Comparison of ENCODE assay signal across 8 mouse cellular contexts in genomic region chr6:86694465-86694864, GRCm38 (mm10). TPM values are rescaled to one million over a fixed set of nuclear protein-coding genes. Genes with fewer than 3 reads are reported as not detected.
DNase-seq lines count a peak whose midpoint lies in the region; ATAC-seq and TF ChIP-seq lines count a peak whose summit lies in the region.

No protein-coding gene starts in this region.

- H3K4me2 ChIP-seq in intestine, embryonic 14.5 days (ENCODE audit: low read length): no peak overlapping the region
- H3K4me2 ChIP-seq in intestine, embryonic 16.5 days (ENCODE audit: low read depth, low read length): no peak overlapping the region
- H3K4me2 ChIP-seq in midbrain, postnatal 0 days (ENCODE audit: low read depth, low read length, poor library complexity, severe bottlenecking): no peak overlapping the region

- H3K27me3 ChIP-seq in intestine, embryonic 14.5 days (replicated peaks; ENCODE audit: control insufficient read depth, insufficient read depth, low read length): no peaks in the 10 kb centered on the region
- H3K27me3 ChIP-seq in intestine, embryonic 16.5 days (replicated peaks; ENCODE audit: control insufficient read depth, insufficient read depth, low read length): no peaks in the 10 kb centered on the region
- H3K27me3 ChIP-seq in midbrain, postnatal 0 days (ENCODE audit: insufficient read depth, low read length): no peaks in the 10 kb centered on the region

- H3K36me3 ChIP-seq in intestine, embryonic 14.5 days (ENCODE audit: control insufficient read depth, insufficient read depth, low read length): peaks cover 65% of the 10 kb centered on the region
- H3K36me3 ChIP-seq in intestine, embryonic 16.5 days (ENCODE audit: control insufficient read depth, insufficient read depth, low read length): peaks cover 8% of the 10 kb centered on the region
- H3K36me3 ChIP-seq in midbrain, postnatal 0 days (ENCODE audit: insufficient read depth, low read length): peaks cover 60% of the 10 kb centered on the region

- H3K4me1 ChIP-seq in intestine, embryonic 14.5 days (replicated peaks; ENCODE audit: control insufficient read depth, insufficient read depth, low read length): no peaks in the 10 kb centered on the region
- H3K4me1 ChIP-seq in intestine, embryonic 16.5 days (ENCODE audit: control insufficient read depth, insufficient read depth, low read length): no peaks in the 10 kb centered on the region
- no peaks in the 10 kb centered on the region for H3K4me1 ChIP-seq in midbrain, postnatal 0 days (ENCODE audit: insufficient read depth, low read length)

- peak; percentile 76 for TF ChIP-seq CTCF in midbrain, postnatal 0 days (IDR thresholded peaks at IDR 0.05)

- peak; percentile 79 for DNase-seq in intestine, embryonic 14.5 days (ENCODE audit: low spot score)
- peak; percentile 60 to 73 for DNase-seq in CD8-positive naive resting alpha-beta T cell, adult 2 months (ENCODE audit: low read depth in 2 of 2, low spot score in 2 of 2)
- peak; percentile 54 for DNase-seq in adrenal gland, adult 2 months
- peak; percentile 56 for DNase-seq in embryo, embryonic 11 days
- peak; percentile 68 to 72 for DNase-seq in kidney, postnatal 4 days
- peak; percentile 18 for DNase-seq in midbrain, postnatal 0 days (ENCODE audit: low spot score)
- peak; percentile 73 for DNase-seq in thymus, postnatal 14 days

- no peak overlapping the region for H3K27ac ChIP-seq in intestine, embryonic 14.5 days (ENCODE audit: low read depth)
- no peak overlapping the region for H3K27ac ChIP-seq in intestine, embryonic 16.5 days (ENCODE audit: low read length)
- H3K27ac ChIP-seq in midbrain, postnatal 0 days (ENCODE audit: low read depth, low read length): no peak overlapping the region

- H3K9me3 ChIP-seq in intestine, embryonic 14.5 days (ENCODE audit: control insufficient read depth, low read length): no peaks in the 10 kb centered on the region
- no peaks in the 10 kb centered on the region for H3K9me3 ChIP-seq in intestine, embryonic 16.5 days (ENCODE audit: control insufficient read depth, low read length)
- H3K9me3 ChIP-seq in midbrain, postnatal 0 days (ENCODE audit: low read length): no peaks in the 10 kb centered on the region

- H3K4me3 ChIP-seq in intestine, embryonic 14.5 days (ENCODE audit: low read depth, low read length): no peak overlapping the region
- no peak overlapping the region for H3K4me3 ChIP-seq in intestine, embryonic 16.5 days (ENCODE audit: low read length)
- H3K4me3 ChIP-seq in midbrain, postnatal 0 days (ENCODE audit: low read depth, low read length): no peak overlapping the region

- ATAC-seq in intestine, embryonic 14.5 days (replicated peaks; ENCODE audit: low FRiP score, low TSS enrichment, low read depth): no peak
- no peak for ATAC-seq in intestine, embryonic 16.5 days
- no peak for ATAC-seq in midbrain, postnatal 0 days (ENCODE audit: low FRiP score)

- H3K9ac ChIP-seq in intestine, embryonic 14.5 days (ENCODE audit: low read length): no peak overlapping the region
- no peak overlapping the region for H3K9ac ChIP-seq in intestine, embryonic 16.5 days (ENCODE audit: low read depth, low read length)
- H3K9ac ChIP-seq in midbrain, postnatal 0 days (replicated peaks; ENCODE audit: low read length, poor library complexity, severe bottlenecking): no peak overlapping the region

RNA-seq across cellular contexts. Expression of gene Snrnp27, which starts 10.1 kb away (rescaled TPM):
- polyA plus RNA-seq in intestine, embryonic 14.5 days (2014; fragmentation: Nextera tagmentation; extraction: Ambion mirVana): 105 and 110 TPM in 2 replicates
- 85.1 and 85.3 TPM in 2 replicates for polyA plus RNA-seq in intestine, embryonic 16.5 days (2015; fragmentation: Nextera tagmentation; extraction: Ambion mirVana)
- 10 to 100 TPM; 60.0 to 62.5 TPM for total RNA-seq in adrenal gland, adult 2 months (2021)
- polyA plus RNA-seq in adrenal gland, adult 2 months (2012; rRNA removed): 3.7 and 6.8 TPM in 2 replicates
- 33.4 and 43.1 TPM in 2 replicates for total RNA-seq in midbrain, postnatal 0 days (2014; rRNA removed)
- 112 and 113 TPM in 2 replicates for polyA plus RNA-seq in midbrain, postnatal 0 days (2015; fragmentation: Nextera tagmentation; extraction: Ambion mirVana)

RNA-seq across cellular contexts. Expression of gene Mxd1, which starts 25.5 kb away (rescaled TPM):
- polyA plus RNA-seq in intestine, embryonic 14.5 days (2014; fragmentation: Nextera tagmentation; extraction: Ambion mirVana): 9.4 and 10.3 TPM in 2 replicates
- polyA plus RNA-seq in intestine, embryonic 16.5 days (2015; fragmentation: Nextera tagmentation; extraction: Ambion mirVana): 15.0 and 19.7 TPM in 2 replicates
- 1 to 10 TPM; 8.0 to 8.9 TPM for total RNA-seq in adrenal gland, adult 2 months (2021)
- 5.3 and 6.9 TPM in 2 replicates for polyA plus RNA-seq in adrenal gland, adult 2 months (2012; rRNA removed)
- 12.7 and 16.1 TPM in 2 replicates for total RNA-seq in midbrain, postnatal 0 days (2014; rRNA removed)
- 12.8 and 13.1 TPM in 2 replicates for polyA plus RNA-seq in midbrain, postnatal 0 days (2015; fragmentation: Nextera tagmentation; extraction: Ambion mirVana)

RNA-seq across cellular contexts. Expression of gene Gmcl1, which starts 38.7 kb away (rescaled TPM):
- 28.2 and 31.6 TPM in 2 replicates for polyA plus RNA-seq in intestine, embryonic 14.5 days (2014; fragmentation: Nextera tagmentation; extraction: Ambion mirVana)
- 22.1 and 24.3 TPM in 2 replicates for polyA plus RNA-seq in intestine, embryonic 16.5 days (2015; fragmentation: Nextera tagmentation; extraction: Ambion mirVana)
- total RNA-seq in adrenal gland, adult 2 months (2021): 10 to 100 TPM; 16.6 to 16.9 TPM
- polyA plus RNA-seq in adrenal gland, adult 2 months (2012; rRNA removed): 19.3 and 20.8 TPM in 2 replicates
- total RNA-seq in midbrain, postnatal 0 days (2014; rRNA removed): 18.0 and 26.7 TPM in 2 replicates
- 18.7 and 22.4 TPM in 2 replicates for polyA plus RNA-seq in midbrain, postnatal 0 days (2015; fragmentation: Nextera tagmentation; extraction: Ambion mirVana)

Comparison
In these comparisons a context has a peak if more than half of its experiments do, and no peak if none do; other contexts are left out.
1. DNase-seq: peak in every context shown above with its lines; median percentile 79 in intestine, embryonic 14.5 days; 73 in thymus, postnatal 14 days; 70 in kidney, postnatal 4 days; 66 in CD8-positive naive resting alpha-beta T cell, adult 2 months; 56 in embryo, embryonic 11 days; 54 in adrenal gland, adult 2 months; 18 in midbrain, postnatal 0 days.
2. RNA of gene Snrnp27, which starts 10.1 kb away (polyA plus RNA-seq): 112 to 113 TPM in midbrain, postnatal 0 days, 105 to 110 TPM in intestine, embryonic 14.5 days and 85.1 to 85.3 TPM in intestine, embryonic 16.5 days; 3.7 to 6.8 TPM in adrenal gland, adult 2 months; every median in the first group is over 10 times any median in the second.